Mouse (Mus musculus) kidney, adult 2 months (tissue): ENCODE measurements around the gene Myoz1. TPM values are rescaled to one million over a fixed set of nuclear protein-coding genes. Genes with fewer than 3 reads are reported as not detected.
"Not testable (repeated sequence)": the region's sequence is repeated elsewhere in the genome, so short reads cannot be mapped to it uniquely, and the experiment has no call there.

ENCODE experiments used
- DNase-seq: peaks from one replicate; pipeline ENCODE4 v3.0.0; 2021
- H3K27ac ChIP-seq: fragments of 200-500 bp; 2 replicates; pipeline ENCODE4 v1.5.1; 2012; ENCODE audit warnings: low read depth, low read length, control low read depth, inconsistent platforms; ENCODE audit not compliant: insufficient read depth
- H3K27me3 ChIP-seq: fragments of 200-500 bp; replicated peaks from 2 replicates; pipeline ENCODE4 v1.6.1; 2012; ENCODE audit warnings: mild to moderate bottlenecking, moderate library complexity, low read length, inconsistent platforms; ENCODE audit not compliant: control insufficient read depth, insufficient read depth
- H3K36me3 ChIP-seq: fragments of 200-500 bp; 2 replicates; pipeline ENCODE4 v1.6.1; 2012; ENCODE audit warnings: mild to moderate bottlenecking, moderate library complexity, low read length, inconsistent platforms; ENCODE audit not compliant: control insufficient read depth, insufficient read depth
- H3K4me1 ChIP-seq: fragments of 200-500 bp; 2 replicates; pipeline ENCODE4 v1.6.1; 2011; ENCODE audit warnings: low read length; ENCODE audit not compliant: control insufficient read depth, insufficient read depth
- H3K4me3 ChIP-seq: fragments of 200-500 bp; 2 replicates; pipeline ENCODE4 v1.5.1; 2011; ENCODE audit warnings: mild to moderate bottlenecking, low read depth, low read length, control low read depth; ENCODE audit not compliant: insufficient read depth
- CTCF ChIP-seq: fragments of 200-500 bp; conservative IDR thresholded peaks from 2 replicates; pipeline ENCODE4 v1.5.1; 2011; ENCODE audit warnings: low read depth, mild to moderate bottlenecking, control low read depth, low read length, moderate library complexity, mixed read lengths; ENCODE audit not compliant: insufficient read depth, insufficient read length
- POLR2A ChIP-seq: fragments of 200-500 bp; IDR thresholded peaks from one replicate; pipeline ENCODE4 v1.6.1; 2011; ENCODE audit warnings: low read depth, low read length, control low read depth
- WGBS: fragments of 180-500 bp; shearing (Covaris S2); methylation state at CpG from one replicate; pipeline ENCODE4 v1.1.7; 2018; 5-methylcytosine and 5-hydroxymethylcytosine counted together
- polyA plus RNA-seq: library from polyadenylated mRNA; depleted of rRNA; stranded (reverse); fragments of >200 nt; gene quantifications from 2 replicates; pipeline ENCODE4 v1.2.3, GENCODE M21; 2012

Gene Myoz1
- polyA plus RNA-seq, 1 experiment: 8.9 TPM

DNA sequence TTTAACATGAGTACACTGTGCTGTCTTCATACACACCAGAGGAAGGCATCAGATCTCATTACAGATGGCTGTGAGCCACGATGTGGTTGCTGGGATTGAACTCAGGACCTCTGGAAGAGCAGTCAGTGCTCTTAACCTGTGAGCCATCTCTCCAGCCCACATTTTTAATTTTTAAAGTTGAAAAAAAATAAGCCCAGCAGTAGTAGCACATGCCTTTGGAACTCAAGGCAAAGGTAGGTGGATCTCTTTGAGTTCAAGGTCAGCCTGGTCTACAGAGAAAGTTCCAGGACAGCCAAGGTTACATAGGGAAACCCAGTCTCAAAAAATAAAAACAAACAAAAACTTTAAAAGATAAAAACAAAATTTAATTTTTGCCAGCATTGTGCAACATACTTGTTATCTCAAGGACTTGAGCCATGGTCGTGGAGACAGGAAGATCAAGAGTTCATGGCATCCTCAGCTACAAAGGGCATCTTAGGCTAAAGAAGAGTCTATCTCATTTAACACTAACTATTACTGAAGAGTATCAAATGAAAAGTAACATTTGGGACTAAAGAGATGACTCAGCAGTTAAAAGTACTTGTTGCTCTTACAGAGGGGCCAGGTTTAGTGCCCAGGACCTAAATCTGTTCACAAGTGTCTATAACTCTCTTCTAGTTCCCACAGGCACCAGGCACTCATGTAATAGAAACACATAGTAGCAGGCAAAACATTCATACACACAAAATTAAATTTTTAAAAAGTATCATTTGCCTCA is 18.3 kb downstream of the Myoz1 start:
- no peak overlapping the region for H3K27ac ChIP-seq
- peaks cover 3% of the 10 kb centered on the region; the same call in 1 of the 2 replicates for H3K4me1 ChIP-seq
- no peaks in the 10 kb centered on the region for H3K27me3 ChIP-seq
- WGBS: 71% methylated on average over 2 of the region's 2 CpGs
- no peaks in the 10 kb centered on the region for H3K36me3 ChIP-seq
- TF ChIP-seq POLR2A: no peak
- no peak for TF ChIP-seq CTCF
- no peak for DNase-seq
- H3K4me3 ChIP-seq: no peak overlapping the region

- not testable (repeated sequence) for H3K27ac ChIP-seq, H3K4me3 ChIP-seq, H3K27me3 ChIP-seq, H3K4me1 ChIP-seq, H3K36me3 ChIP-seq, DNase-seq
- 94% methylated on average over 3 of the region's 3 CpGs for WGBS
These were observed 19.4 kb downstream of the Myoz1 start for GRCm38 (mm10) chr14:20636968-20637367.

- no peak for TF ChIP-seq POLR2A
- TF ChIP-seq CTCF: no peak
- Histone ChIP-seq H3K36me3 (no peaks in the 10 kb centered on the region), H3K27ac (no peak overlapping the region), H3K27me3 (no peaks in the 10 kb centered on the region), H3K4me3 (no peak overlapping the region), H3K4me1 (no peaks in the 10 kb centered on the region)
- 97% methylated on average over 2 of the region's 2 CpGs for WGBS
- DNase-seq: no peak
These were observed 20.8 kb downstream of the Myoz1 start for GRCm38 (mm10) chr14:20635546-20635945.

DNA sequence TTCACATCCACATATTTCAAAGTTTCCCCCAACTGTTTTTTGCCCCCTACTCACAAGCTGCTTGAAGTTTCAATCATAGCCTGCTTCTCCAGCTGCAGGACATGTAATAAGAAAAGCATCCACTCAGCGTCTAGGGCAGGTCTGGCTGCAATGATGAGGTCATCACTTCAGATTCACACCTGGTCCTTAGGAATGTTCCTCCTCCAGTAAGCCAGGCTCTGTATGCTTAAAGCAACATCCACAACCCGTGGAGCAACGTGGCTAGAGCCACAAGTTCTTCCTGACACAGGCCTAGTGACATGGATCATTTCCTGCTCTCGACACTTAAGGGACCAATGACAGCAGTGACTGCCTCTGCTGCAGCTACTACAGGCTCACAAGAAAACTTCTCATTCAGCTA is 25.1 kb downstream of the Myoz1 start:
- H3K27me3 ChIP-seq: no peaks in the 10 kb centered on the region
- no peak for DNase-seq
- H3K27ac ChIP-seq: no peak overlapping the region
- WGBS: 32% methylated on average over 4 of the region's 4 CpGs
- TF ChIP-seq POLR2A (no peak), CTCF (no peak)
- no peak overlapping the region for H3K4me3 ChIP-seq
- H3K4me1 ChIP-seq: no peaks in the 10 kb centered on the region
- no peaks in the 10 kb centered on the region for H3K36me3 ChIP-seq

GRCm38 (mm10) chr14:20626971-20627370 is 29.4 kb downstream of the Myoz1 start:
- WGBS: 68% methylated on average over 3 of the region's 3 CpGs
- H3K27ac ChIP-seq: no peak overlapping the region

GRCm38 (mm10) chr14:20626447-20626846 is 29.9 kb downstream of the Myoz1 start:
- no peaks in the 10 kb centered on the region for H3K4me1 ChIP-seq
- no peak overlapping the region for H3K27ac ChIP-seq
- H3K36me3 ChIP-seq: no peaks in the 10 kb centered on the region
- no peaks in the 10 kb centered on the region for H3K27me3 ChIP-seq
- TF ChIP-seq POLR2A (no peak), CTCF (no peak)
- no peak for DNase-seq
- no peak overlapping the region for H3K4me3 ChIP-seq
- WGBS: 32% methylated on average over 2 of the region's 2 CpGs

More at GRCm38 (mm10) chr14:20626971-20627370, 29.4 kb downstream of the Myoz1 start:
- no peaks in the 10 kb centered on the region for H3K36me3 ChIP-seq
- no peak overlapping the region for H3K4me3 ChIP-seq
- no peak for TF ChIP-seq CTCF
- no peak for TF ChIP-seq POLR2A
- no peaks in the 10 kb centered on the region for H3K27me3 ChIP-seq
- DNase-seq: no peak
- no peaks in the 10 kb centered on the region for H3K4me1 ChIP-seq

GRCm38 (mm10) chr14:20622907-20623306 is 33.4 kb downstream of the Myoz1 start:
- 96% methylated on average over 3 of the region's 3 CpGs for WGBS
- H3K27ac ChIP-seq: no peak overlapping the region
- DNase-seq: no peak
- TF ChIP-seq CTCF (no peak), POLR2A (no peak)
- peaks cover 13% of the 10 kb centered on the region for H3K4me1 ChIP-seq
- no peak overlapping the region for H3K4me3 ChIP-seq
- H3K27me3 ChIP-seq: no peaks in the 10 kb centered on the region
- H3K36me3 ChIP-seq: no peaks in the 10 kb centered on the region
